Mouse (Mus musculus): ENCODE measurements around the gene Synrg.

DNA sequence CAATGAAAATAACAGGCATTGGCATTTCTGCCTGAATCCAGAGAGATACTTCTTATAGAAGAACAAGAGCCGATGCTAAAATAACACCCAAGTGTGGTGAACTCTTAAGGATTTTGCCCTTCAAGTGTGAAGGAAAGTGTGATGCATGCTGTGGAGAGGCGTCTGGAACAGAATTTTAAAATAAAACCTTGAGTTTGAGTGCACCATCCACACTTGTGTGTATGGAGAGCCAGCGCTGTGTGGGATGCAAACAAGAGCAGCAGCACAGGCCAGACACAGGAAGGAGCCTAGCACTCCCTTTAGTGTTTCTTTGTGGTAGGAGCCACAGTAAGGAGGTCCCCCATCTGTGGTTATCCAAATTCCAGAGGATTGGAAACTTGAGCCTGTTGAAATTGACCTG is 2.2 kb upstream of the Synrg start:
- TF ChIP-seq EP300 (IDR thresholded peaks at IDR 0.05; ENCODE audit: low read depth) = no peak
- TF ChIP-seq CTCF (IDR thresholded peaks at IDR 0.05; ENCODE audit: low read depth) = no peak

Data from liver, embryonic 14.5 days (tissue).